Mouse (Mus musculus): ENCODE measurements at regions not wholly inside any gene's neighbourhood (a gene's known extent, or its start where the extent isn't known, plus 50 kb on each side); places are given as distances from the start of the nearest gene placed in this dataset.

DNA sequence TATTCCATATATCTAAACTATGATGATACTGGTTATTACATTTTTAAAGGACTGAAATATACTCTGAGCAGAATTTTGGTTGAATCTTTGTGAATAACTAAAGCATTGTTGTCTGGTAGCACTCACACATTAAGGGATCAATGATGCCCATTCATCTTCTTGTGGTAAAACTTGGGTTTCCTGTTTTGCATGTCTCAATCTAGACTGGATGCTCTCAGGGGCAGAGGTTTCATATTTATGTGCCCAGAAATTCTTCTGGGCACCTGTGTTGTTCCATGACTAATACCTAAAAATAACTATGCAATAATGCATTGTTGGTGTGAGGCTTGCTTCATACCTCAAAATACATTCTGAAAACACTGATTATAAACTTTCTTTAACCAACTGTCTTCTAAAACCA lies 2472.7 kb upstream of the Gm7489 start:
- Histone ChIP-seq H3K9ac (ENCODE audit: low read depth, low read length) (no peak overlapping the region), H3K4me1 (ENCODE audit: control insufficient read depth, insufficient read depth, low read length) (no peaks in the 10 kb centered on the region), H3K9me3 (replicated peaks; ENCODE audit: control insufficient read depth, low read length) (no peaks in the 10 kb centered on the region), H3K27me3 (ENCODE audit: control insufficient read depth, insufficient read depth, low read length) (no peaks in the 10 kb centered on the region), H3K36me3 (ENCODE audit: control insufficient read depth, insufficient read depth, low read length) (no peaks in the 10 kb centered on the region), H3K4me2 (no peak overlapping the region), H3K4me3 (ENCODE audit: low read depth, low read length) (no peak overlapping the region), H3K27ac (ENCODE audit: low read depth, low read length) (no peak overlapping the region)
- no peak for ATAC-seq (replicated peaks; ENCODE audit: insufficient number of reproducible peaks, low FRiP score, low TSS enrichment)

DNA sequence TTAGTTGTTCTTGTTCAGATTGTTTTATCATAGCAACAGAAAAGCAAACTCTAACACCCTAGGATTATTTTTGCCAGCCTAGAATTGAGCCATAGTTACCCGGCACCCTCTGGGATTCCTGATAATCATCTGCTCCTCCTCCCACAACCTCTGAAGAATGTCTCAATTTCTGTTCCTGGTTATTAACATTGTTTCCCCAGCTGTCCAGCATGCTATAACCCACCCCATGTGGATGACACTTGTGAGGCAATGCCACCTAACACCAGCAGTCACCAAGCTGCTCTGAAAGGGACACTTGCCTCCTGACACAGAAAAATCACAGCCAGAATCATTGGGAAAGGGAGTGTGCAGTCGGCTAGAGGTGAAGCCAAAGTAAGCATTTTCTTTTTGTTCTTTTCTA lies 2442.1 kb upstream of the Gm7489 start:
- H3K9ac ChIP-seq (ENCODE audit: low read depth, low read length), result no peak overlapping the region
- no peaks in the 10 kb centered on the region for H3K9me3 ChIP-seq (replicated peaks; ENCODE audit: control insufficient read depth, low read length)
- no peak for ATAC-seq (replicated peaks; ENCODE audit: insufficient number of reproducible peaks, low FRiP score, low TSS enrichment)
- no peak overlapping the region for H3K4me2 ChIP-seq
- H3K27me3 ChIP-seq (ENCODE audit: control insufficient read depth, insufficient read depth, low read length), result no peaks in the 10 kb centered on the region
- H3K4me1 ChIP-seq (ENCODE audit: control insufficient read depth, insufficient read depth, low read length), result no peaks in the 10 kb centered on the region
- WGBS (ENCODE audit: insufficient replicate concordance), result 66% methylated on average over 2 of the region's 2 CpGs
- H3K27ac ChIP-seq (ENCODE audit: low read depth, low read length), result no peak overlapping the region
- H3K4me3 ChIP-seq (ENCODE audit: low read depth, low read length), result no peak overlapping the region
- no peaks in the 10 kb centered on the region for H3K36me3 ChIP-seq (ENCODE audit: control insufficient read depth, insufficient read depth, low read length)

DNA sequence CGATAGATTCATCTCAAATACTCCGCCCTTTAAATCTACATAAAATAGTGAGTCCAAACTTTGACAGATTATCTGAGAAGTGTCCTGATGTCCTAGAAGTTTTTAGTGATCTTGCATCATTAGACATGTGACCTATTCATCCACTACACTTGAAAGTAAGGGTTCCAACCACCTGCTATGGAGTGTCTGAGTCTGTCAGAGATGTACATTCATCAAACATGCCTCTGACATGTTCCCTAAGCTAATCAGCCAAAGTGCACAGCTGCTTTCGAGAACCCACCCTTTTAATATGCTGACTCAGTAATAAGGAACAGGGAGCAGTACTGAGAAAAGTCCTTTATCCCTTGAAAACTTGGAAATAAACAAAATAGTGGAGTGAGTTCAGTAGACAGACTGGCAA lies 2414.8 kb upstream of the Gm7489 start:
- no peak overlapping the region for H3K4me2 ChIP-seq
- H3K4me1 ChIP-seq (ENCODE audit: control insufficient read depth, insufficient read depth, low read length), result no peaks in the 10 kb centered on the region
- WGBS (ENCODE audit: insufficient replicate concordance), result 82% methylated on average over 3 of the region's 3 CpGs
- no peaks in the 10 kb centered on the region for H3K9me3 ChIP-seq (replicated peaks; ENCODE audit: control insufficient read depth, low read length)
- H3K36me3 ChIP-seq (ENCODE audit: control insufficient read depth, insufficient read depth, low read length), result no peaks in the 10 kb centered on the region
- no peak overlapping the region for H3K27ac ChIP-seq (ENCODE audit: low read depth, low read length)
- no peak for ATAC-seq (replicated peaks; ENCODE audit: insufficient number of reproducible peaks, low FRiP score, low TSS enrichment)
- H3K27me3 ChIP-seq (ENCODE audit: control insufficient read depth, insufficient read depth, low read length), result no peaks in the 10 kb centered on the region
- H3K4me3 ChIP-seq (ENCODE audit: low read depth, low read length), result no peak overlapping the region
- H3K9ac ChIP-seq (ENCODE audit: low read depth, low read length), result no peak overlapping the region

DNA sequence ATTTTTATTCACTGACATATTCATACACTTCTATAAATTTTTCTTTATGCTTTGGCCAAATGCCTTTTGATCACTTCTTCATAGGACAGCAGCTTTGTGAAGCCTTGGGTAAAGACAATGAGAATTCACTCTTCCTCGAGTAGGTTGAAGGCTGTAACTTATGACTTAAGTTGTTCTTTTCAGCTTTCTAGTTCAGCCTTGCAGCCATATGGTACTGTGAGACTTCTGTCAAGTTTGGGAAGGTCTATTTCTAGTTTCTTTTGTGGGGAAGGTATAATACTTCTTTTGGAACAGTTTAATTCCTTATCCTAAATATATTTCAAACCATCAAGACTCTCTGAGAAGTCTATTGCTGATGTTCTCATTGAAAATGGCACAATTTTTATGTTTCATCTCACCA lies 2413.6 kb upstream of the Gm7489 start:
- no peaks in the 10 kb centered on the region for H3K4me1 ChIP-seq (ENCODE audit: control insufficient read depth, insufficient read depth, low read length)
- ATAC-seq (replicated peaks; ENCODE audit: insufficient number of reproducible peaks, low FRiP score, low TSS enrichment), result no peak
- H3K9ac ChIP-seq (ENCODE audit: low read depth, low read length), result no peak overlapping the region
- no peaks in the 10 kb centered on the region for H3K27me3 ChIP-seq (ENCODE audit: control insufficient read depth, insufficient read depth, low read length)
- H3K4me3 ChIP-seq (ENCODE audit: low read depth, low read length), result no peak overlapping the region
- H3K36me3 ChIP-seq (ENCODE audit: control insufficient read depth, insufficient read depth, low read length), result no peaks in the 10 kb centered on the region
- 71% methylated on average over 1 of the region's 1 CpGs for WGBS (ENCODE audit: insufficient replicate concordance)
- H3K9me3 ChIP-seq (replicated peaks; ENCODE audit: control insufficient read depth, low read length), result no peaks in the 10 kb centered on the region
- no peak overlapping the region for H3K27ac ChIP-seq (ENCODE audit: low read depth, low read length)
- H3K4me2 ChIP-seq, result no peak overlapping the region

DNA sequence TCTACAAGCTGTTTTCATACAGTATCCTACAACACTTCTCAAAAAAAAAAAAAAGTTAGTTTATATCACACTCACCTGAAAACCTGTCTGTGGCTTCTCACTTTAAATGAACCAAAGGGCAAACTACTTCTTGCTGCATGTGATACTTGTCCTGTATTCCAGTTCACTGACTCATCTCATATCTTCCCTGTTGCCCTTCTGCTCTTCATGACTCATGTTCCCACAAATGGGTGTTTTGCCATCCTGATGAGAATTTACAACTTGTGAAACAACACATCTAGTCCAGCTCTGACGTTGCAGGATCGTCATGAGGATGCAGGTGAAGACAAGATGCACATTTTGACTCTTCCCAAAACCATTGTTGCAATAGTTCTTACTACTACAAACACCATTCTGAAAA lies 2412.7 kb upstream of the Gm7489 start:
- Histone ChIP-seq H3K9me3 (replicated peaks; ENCODE audit: control insufficient read depth, low read length) (no peaks in the 10 kb centered on the region), H3K9ac (ENCODE audit: low read depth, low read length) (no peak overlapping the region), H3K4me3 (ENCODE audit: low read depth, low read length) (no peak overlapping the region), H3K27ac (ENCODE audit: low read depth, low read length) (no peak overlapping the region), H3K36me3 (ENCODE audit: control insufficient read depth, insufficient read depth, low read length) (no peaks in the 10 kb centered on the region), H3K4me1 (ENCODE audit: control insufficient read depth, insufficient read depth, low read length) (no peaks in the 10 kb centered on the region), H3K27me3 (ENCODE audit: control insufficient read depth, insufficient read depth, low read length) (no peaks in the 10 kb centered on the region), H3K4me2 (no peak overlapping the region)
- 86% methylated on average over 2 of the region's 2 CpGs for WGBS (ENCODE audit: insufficient replicate concordance)
- no peak for ATAC-seq (replicated peaks; ENCODE audit: insufficient number of reproducible peaks, low FRiP score, low TSS enrichment)

DNA sequence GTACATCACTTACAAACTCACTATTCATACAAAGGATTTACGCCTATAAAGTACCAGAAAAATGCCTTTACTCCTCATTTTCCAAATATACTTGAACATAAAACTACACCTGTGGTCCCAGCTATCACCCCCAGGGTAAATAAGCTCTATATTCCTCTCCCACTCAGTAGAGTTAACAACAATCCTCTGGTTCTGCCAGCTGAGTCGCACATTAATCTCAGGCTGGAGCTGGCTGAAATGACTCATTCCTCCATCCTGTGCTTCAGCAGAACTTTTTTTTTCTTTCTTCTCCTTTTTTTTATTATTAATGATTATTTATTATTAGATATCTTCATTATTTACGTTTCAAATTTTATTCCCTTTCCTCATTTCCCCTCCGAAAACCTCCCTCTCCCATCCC lies 2402.8 kb upstream of the Gm7489 start:
- H3K27me3 ChIP-seq (ENCODE audit: control insufficient read depth, insufficient read depth, low read length), result no peaks in the 10 kb centered on the region
- H3K9ac ChIP-seq (ENCODE audit: low read depth, low read length), result no peak overlapping the region
- no peak overlapping the region for H3K4me3 ChIP-seq (ENCODE audit: low read depth, low read length)
- H3K4me1 ChIP-seq (ENCODE audit: control insufficient read depth, insufficient read depth, low read length), result no peaks in the 10 kb centered on the region
- no peaks in the 10 kb centered on the region for H3K36me3 ChIP-seq (ENCODE audit: control insufficient read depth, insufficient read depth, low read length)
- H3K27ac ChIP-seq (ENCODE audit: low read depth, low read length), result no peak overlapping the region
- H3K4me2 ChIP-seq, result no peak overlapping the region
- no peak for ATAC-seq (replicated peaks; ENCODE audit: insufficient number of reproducible peaks, low FRiP score, low TSS enrichment)
- H3K9me3 ChIP-seq (replicated peaks; ENCODE audit: control insufficient read depth, low read length), result no peaks in the 10 kb centered on the region
- 73% methylated on average over 4 of the region's 4 CpGs for WGBS (ENCODE audit: insufficient replicate concordance)

DNA sequence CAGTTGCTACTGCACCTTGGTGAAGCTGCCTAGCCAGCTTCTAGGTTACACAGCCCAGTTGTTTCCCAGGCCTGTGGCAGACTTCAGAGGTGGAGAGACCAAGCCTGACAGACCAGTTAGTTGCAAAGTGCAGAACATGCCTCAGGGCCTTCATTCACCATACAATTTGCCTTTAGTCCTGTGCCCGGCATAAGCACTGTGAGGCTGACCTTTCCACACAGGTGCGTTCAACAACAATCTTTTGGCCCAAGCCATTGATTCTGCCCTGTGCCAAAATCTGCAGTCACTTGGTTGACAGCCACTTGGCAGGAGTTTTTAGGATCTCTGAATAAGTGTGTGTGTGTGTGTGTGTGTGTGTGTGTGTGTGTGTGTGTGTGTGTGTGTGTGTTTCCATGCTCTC lies 2400.5 kb upstream of the Gm7489 start:
- no peaks in the 10 kb centered on the region for H3K27me3 ChIP-seq (ENCODE audit: control insufficient read depth, insufficient read depth, low read length)
- H3K27ac ChIP-seq (ENCODE audit: low read depth, low read length), result no peak overlapping the region
- WGBS (ENCODE audit: insufficient replicate concordance), result 81% methylated on average over 2 of the region's 2 CpGs
- H3K4me1 ChIP-seq (ENCODE audit: control insufficient read depth, insufficient read depth, low read length), result no peaks in the 10 kb centered on the region
- no peaks in the 10 kb centered on the region for H3K36me3 ChIP-seq (ENCODE audit: control insufficient read depth, insufficient read depth, low read length)
- no peak overlapping the region for H3K4me3 ChIP-seq (ENCODE audit: low read depth, low read length)
- ATAC-seq (replicated peaks; ENCODE audit: insufficient number of reproducible peaks, low FRiP score, low TSS enrichment), result no peak
- no peak overlapping the region for H3K9ac ChIP-seq (ENCODE audit: low read depth, low read length)
- H3K9me3 ChIP-seq (replicated peaks; ENCODE audit: control insufficient read depth, low read length), result no peaks in the 10 kb centered on the region
- no peak overlapping the region for H3K4me2 ChIP-seq

DNA sequence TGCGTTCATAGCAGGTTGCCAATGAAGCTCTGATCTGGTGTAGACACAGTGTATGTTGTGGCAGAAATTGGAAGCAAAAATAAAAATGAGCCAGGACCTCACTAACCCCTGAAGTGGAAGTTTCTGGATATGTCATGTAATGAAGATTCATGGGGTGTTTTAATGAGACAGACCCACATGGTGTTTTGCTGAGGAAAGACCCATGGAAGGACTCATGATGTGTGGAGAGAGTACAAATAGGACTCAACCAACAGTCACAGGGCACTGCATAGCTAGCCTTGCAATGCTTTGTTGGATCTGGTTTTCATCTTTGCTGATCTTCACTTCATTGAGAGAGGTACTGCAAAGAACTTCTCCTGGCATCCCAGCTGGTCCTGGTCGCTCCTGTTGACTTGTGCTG lies 2399.2 kb upstream of the Gm7489 start:
- no peaks in the 10 kb centered on the region for H3K9me3 ChIP-seq (replicated peaks; ENCODE audit: control insufficient read depth, low read length)
- no peak for ATAC-seq (replicated peaks; ENCODE audit: insufficient number of reproducible peaks, low FRiP score, low TSS enrichment)
- WGBS (ENCODE audit: insufficient replicate concordance), result 71% methylated on average over 2 of the region's 2 CpGs

DNA sequence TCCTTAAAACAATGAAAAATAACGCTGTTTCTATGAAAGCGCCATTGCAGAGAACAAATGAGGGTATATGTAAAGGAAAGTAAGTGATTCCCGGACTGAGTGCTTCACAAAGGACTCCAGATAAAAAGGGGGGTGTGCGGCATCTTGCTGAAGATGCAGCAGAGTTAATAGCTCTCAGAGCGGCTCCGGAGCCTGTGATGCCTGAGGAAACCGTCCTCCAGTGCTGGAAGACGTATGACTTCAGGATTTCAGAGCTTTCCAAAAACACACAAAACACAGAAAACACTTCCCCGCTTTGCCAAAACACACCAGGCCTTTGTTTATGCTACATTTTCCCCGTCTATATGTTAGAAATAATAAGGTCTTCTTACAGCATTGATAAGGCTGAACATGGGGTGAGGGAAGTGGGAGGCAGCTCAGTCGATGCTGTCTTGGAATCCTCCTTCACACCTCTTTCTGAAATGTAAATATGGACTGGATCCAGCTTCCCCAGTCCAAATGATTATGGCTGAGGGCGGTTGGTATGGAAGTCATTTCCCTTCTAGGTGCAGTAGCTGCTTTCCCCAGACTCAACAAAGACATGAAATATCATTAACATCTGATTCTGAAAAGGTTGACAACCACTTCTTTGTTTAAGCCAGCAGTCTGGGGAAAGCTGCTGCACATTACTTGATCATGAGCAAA lies 2382.5 kb upstream of the Gm7489 start:
- Histone ChIP-seq H3K9ac (ENCODE audit: low read depth, low read length) (no peak overlapping the region), H3K27me3 (ENCODE audit: control insufficient read depth, insufficient read depth, low read length) (no peaks in the 10 kb centered on the region), H3K4me1 (ENCODE audit: control insufficient read depth, insufficient read depth, low read length) (peaks cover 6% of the 10 kb centered on the region; the same call in 1 of the 2 replicates), H3K36me3 (ENCODE audit: control insufficient read depth, insufficient read depth, low read length) (no peaks in the 10 kb centered on the region), H3K4me3 (ENCODE audit: low read depth, low read length) (no peak overlapping the region), H3K27ac (ENCODE audit: low read depth, low read length) (no peak overlapping the region), H3K4me2 (no peak overlapping the region), H3K9me3 (replicated peaks; ENCODE audit: control insufficient read depth, low read length) (no peaks in the 10 kb centered on the region)
- ATAC-seq (replicated peaks; ENCODE audit: insufficient number of reproducible peaks, low FRiP score, low TSS enrichment), result no peak
- WGBS (ENCODE audit: insufficient replicate concordance), result 57% methylated on average over 12 of the region's 12 CpGs

More for the DNA sequence above, 2399.2 kb upstream of the Gm7489 start:
- Histone ChIP-seq H3K36me3 (ENCODE audit: control insufficient read depth, insufficient read depth, low read length) (no peaks in the 10 kb centered on the region), H3K9ac (ENCODE audit: low read depth, low read length) (no peak overlapping the region), H3K27ac (ENCODE audit: low read depth, low read length) (no peak overlapping the region), H3K4me1 (ENCODE audit: control insufficient read depth, insufficient read depth, low read length) (no peaks in the 10 kb centered on the region), H3K27me3 (ENCODE audit: control insufficient read depth, insufficient read depth, low read length) (no peaks in the 10 kb centered on the region), H3K4me3 (ENCODE audit: low read depth, low read length) (no peak overlapping the region), H3K4me2 (no peak overlapping the region)
